Mouse (Mus musculus) lung, adult 2 months (tissue): ENCODE results near the gene Cpa2. TPM values are rescaled to one million over a fixed set of nuclear protein-coding genes. Genes with fewer than 3 reads are reported as not detected.

Experiments
- DNase-seq: peaks from one replicate; pipeline ENCODE4 v3.0.0; 2022
- H3K4me1 ChIP-seq: fragments of 200-500 bp; 2 replicates; pipeline ENCODE4 v1.6.1; 2011; ENCODE audit warnings: low read length; ENCODE audit not compliant: control insufficient read depth, insufficient read depth
- H3K4me3 ChIP-seq: fragments of 200-500 bp; replicated peaks from 2 replicates; pipeline ENCODE3; 2011; ENCODE audit warnings: low read depth, mild to moderate bottlenecking, control low read depth, low read length; ENCODE audit errors: extremely low read depth
- CTCF ChIP-seq: fragments of 200-500 bp; IDR thresholded peaks from 2 replicates; pipeline ENCODE4 v1.5.1; 2011; ENCODE audit warnings: mild to moderate bottlenecking, low read length, control low read depth; ENCODE audit not compliant: insufficient read depth
- POLR2A ChIP-seq: fragments of 200-500 bp; IDR thresholded peaks from 2 replicates; pipeline ENCODE4 v1.6.1; 2011; ENCODE audit warnings: low read depth, mild to moderate bottlenecking, control low read depth, low read length, borderline replicate concordance; ENCODE audit errors: extremely low read depth
- WGBS: fragments of 180-500 bp; shearing (Covaris S2); methylation state at CpG from one replicate; pipeline ENCODE4 v1.1.7; 2018; 5-methylcytosine and 5-hydroxymethylcytosine counted together
- polyA plus RNA-seq: library from polyadenylated mRNA; depleted of rRNA; stranded (reverse); fragments of >200 nt; gene quantifications from 2 replicates; pipeline ENCODE4 v1.2.3, GENCODE M21; 2012; rRNA removed

Gene Cpa2
- 0.13 and 0.28 TPM in 2 replicates for polyA plus RNA-seq

DNA sequence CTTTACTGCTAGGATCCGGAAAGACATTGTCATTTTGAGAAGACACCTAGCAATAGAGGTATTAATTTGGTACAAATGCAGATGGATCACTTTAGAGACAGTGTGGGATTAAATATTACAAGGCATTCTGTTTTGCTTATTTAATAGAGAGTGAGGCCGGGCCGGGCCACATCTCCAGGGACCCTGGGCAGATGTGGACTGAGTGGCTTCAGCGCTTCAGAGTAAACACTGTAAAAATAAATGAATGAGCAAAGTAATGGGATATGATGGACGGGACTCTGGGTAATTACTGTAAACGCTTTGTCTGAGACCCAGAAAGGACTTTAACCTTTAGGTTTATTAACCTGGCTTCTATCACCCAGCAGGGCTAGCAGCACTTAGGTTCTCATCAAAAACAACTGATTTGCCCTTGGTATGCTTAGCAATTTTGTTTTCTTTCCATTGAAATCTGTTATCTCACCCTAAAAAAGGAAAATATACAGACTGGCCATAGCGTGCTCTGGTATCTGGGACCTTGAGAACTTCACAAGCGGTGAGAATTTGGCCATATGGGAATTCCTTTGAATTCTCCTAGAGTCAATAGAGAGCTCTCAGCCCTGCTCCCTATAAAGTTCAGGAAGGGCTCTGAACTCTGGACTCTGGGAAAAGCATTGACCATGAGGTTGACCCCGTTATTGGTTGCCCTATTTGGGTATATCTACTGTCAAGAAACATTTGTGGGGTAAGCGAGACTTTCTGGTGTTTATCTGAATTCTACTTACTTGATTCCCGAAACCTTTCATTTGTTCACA, at the start of gene Cpa2:
Cpa2 (plus strand) TSS at position 574 of the 791 bp plus-strand sequence.
- 84% methylated on average over 11 of the region's 11 CpGs for WGBS
- no peak for DNase-seq
- TF ChIP-seq CTCF (no peak), POLR2A (no peak)
- no peak within 1 kb of the TSS for H3K4me3 ChIP-seq
- no peaks in the 10 kb centered on the region for H3K4me1 ChIP-seq

DNA sequence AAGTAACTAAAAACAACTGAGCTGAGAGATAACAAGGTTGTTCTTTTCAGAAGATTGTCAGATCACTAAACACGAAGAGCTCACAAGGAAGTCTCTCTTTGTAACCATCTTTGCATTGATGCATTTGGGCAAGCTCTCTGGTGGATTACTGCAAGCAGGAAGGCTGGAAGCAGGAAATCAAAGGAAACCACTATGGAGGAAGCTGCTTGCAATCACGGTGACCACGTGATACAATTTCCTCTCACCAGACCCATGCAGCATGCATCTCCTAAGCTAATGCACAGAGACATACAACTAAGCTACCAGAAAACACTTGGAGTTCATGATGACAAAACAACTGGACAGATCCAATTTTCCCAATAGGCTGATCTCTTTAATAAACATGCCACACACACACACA, 42.3 kb upstream of the Cpa2 start:
- Histone ChIP-seq H3K4me3 (no peak overlapping the region), H3K4me1 (no peaks in the 10 kb centered on the region)
- WGBS, result 54% methylated on average over 3 of the region's 3 CpGs
- DNase-seq, result no peak
- no peak for TF ChIP-seq CTCF
- TF ChIP-seq POLR2A, result no peak

- DNase-seq, result no peak
- peaks cover 2% of the 10 kb centered on the region; the same call in 1 of the 2 replicates for H3K4me1 ChIP-seq
- no peak for TF ChIP-seq CTCF
- TF ChIP-seq POLR2A, result no peak
- WGBS, result 7% methylated on average over 2 of the region's 2 CpGs
- H3K4me3 ChIP-seq, result peak overlapping the region; percentile 90
Observed at GRCm38 (mm10) chr6:30508824-30509223, 32.6 kb upstream of the Cpa2 start.

GRCm38 (mm10) chr6:30509265-30510239, 31.8 kb upstream of the Cpa2 start, which contains the start of the genes Tmem209 and Ssmem1:
Gene Tmem209 (minus strand): TSS chr6:30509783.
Gene Ssmem1 (plus strand): TSS chr6:30509849.
- Histone ChIP-seq H3K4me3 (peak within 1 kb of the TSS; percentile 90), H3K4me1 (peaks cover 2% of the 10 kb centered on the region; the same call in 1 of the 2 replicates)
- TF ChIP-seq CTCF, result no peak
- peak; percentile 99 for TF ChIP-seq POLR2A
- peak; percentile 99 for DNase-seq
- WGBS, result 1% methylated on average over 37 of the region's 37 CpGs

GRCm38 (mm10) chr6:30510291-30510690, 31.1 kb upstream of the Cpa2 start:
- no peak overlapping the region for H3K4me3 ChIP-seq
- peaks cover 2% of the 10 kb centered on the region; the same call in 1 of the 2 replicates for H3K4me1 ChIP-seq
- whole genome bisulfite sequencing, result 64% methylated on average over 5 of the region's 5 CpGs
- no peak for DNase-seq
- TF ChIP-seq POLR2A, result no peak
- TF ChIP-seq CTCF, result no peak

DNA sequence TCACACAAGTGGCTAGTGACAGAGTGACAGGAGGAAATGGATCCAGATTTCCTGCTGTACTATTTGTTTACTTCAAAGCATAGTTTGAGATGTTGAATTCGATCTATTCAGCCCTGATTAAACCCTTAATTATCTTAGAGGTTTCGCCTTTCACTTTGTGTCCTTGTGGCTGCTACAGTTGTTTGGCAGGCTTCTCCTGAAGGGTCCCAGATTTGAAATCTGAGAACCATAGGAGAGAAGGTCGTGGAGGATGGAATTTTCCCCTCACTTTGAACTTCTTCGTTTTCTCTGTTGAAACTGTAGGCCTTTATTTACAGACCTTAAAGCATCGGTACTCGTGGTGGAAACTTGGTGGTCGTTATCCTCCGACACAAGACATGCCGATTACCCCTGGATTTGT, 27.1 kb upstream of the Cpa2 start:
- Histone ChIP-seq H3K4me1 (peaks cover 2% of the 10 kb centered on the region; the same call in 1 of the 2 replicates), H3K4me3 (no peak overlapping the region)
- TF ChIP-seq CTCF, result no peak
- no peak for TF ChIP-seq POLR2A
- no peak for DNase-seq
- WGBS, result 33% methylated on average over 9 of the region's 9 CpGs

GRCm38 (mm10) chr6:30520400-30520799, 21.0 kb upstream of the Cpa2 start:
- WGBS, result 67% methylated on average over 11 of the region's 11 CpGs
- DNase-seq, result no peak
- no peak for TF ChIP-seq CTCF
- no peak for TF ChIP-seq POLR2A

GRCm38 (mm10) chr6:30525456-30526332, 15.7 kb upstream of the Cpa2 start:
- DNase-seq, result no peak
- Histone ChIP-seq H3K4me1 (no peaks in the 10 kb centered on the region), H3K4me3 (no peak overlapping the region)
- TF ChIP-seq CTCF (no peak), POLR2A (no peak)
- WGBS, result 78% methylated on average over 7 of the region's 7 CpGs

More at GRCm38 (mm10) chr6:30520400-30520799, 21.0 kb upstream of the Cpa2 start:
- H3K4me3 ChIP-seq, result no peak overlapping the region
- H3K4me1 ChIP-seq, result no peaks in the 10 kb centered on the region
